Mouse (Mus musculus) limb, embryonic 14.5 days (tissue): Measurements from ENCODE around the gene Snapin. TPM values are rescaled to one million over a fixed set of nuclear protein-coding genes. Genes with fewer than 3 reads are reported as not detected.

Experiments used
- ATAC-seq: fragments of 200-750 bp; cut with Nextera tagmentation; 2 replicates; pipeline ENCODE4 v1.8.0; 2017; ENCODE audit warnings: low read depth, moderate number of reproducible peaks, moderate TSS enrichment; ENCODE audit not compliant: low FRiP score
- DNase-seq: peaks from one replicate; pipeline ENCODE4 v3.0.0-alpha.2; 2015; ENCODE audit warnings: low spot score
- H3K27ac ChIP-seq: fragments of 300-500 bp; sonication (generic); replicated peaks from 2 replicates; pipeline ENCODE4 v1.5.1; 2014; ENCODE audit warnings: low read depth, mild to moderate bottlenecking, low read length, moderate library complexity, mixed read lengths
- H3K27me3 ChIP-seq: fragments of 300-500 bp; sonication (generic); 2 replicates; pipeline ENCODE4 v1.6.1; 2014; ENCODE audit warnings: low read length, mixed read lengths; ENCODE audit not compliant: control insufficient read depth, insufficient read depth
- H3K36me3 ChIP-seq: fragments of 300-500 bp; sonication (generic); 2 replicates; pipeline ENCODE4 v1.6.1; 2014; ENCODE audit warnings: mild to moderate bottlenecking, low read length, moderate library complexity, mixed read lengths; ENCODE audit not compliant: control insufficient read depth, insufficient read depth
- H3K4me1 ChIP-seq: fragments of 300-500 bp; sonication (generic); 2 replicates; pipeline ENCODE4 v1.6.1; 2014; ENCODE audit warnings: antibody characterized with exemption, low read length, mixed read lengths; ENCODE audit not compliant: control insufficient read depth, insufficient read depth
- H3K4me2 ChIP-seq: fragments of 300-500 bp; sonication (generic); replicated peaks from 2 replicates; pipeline ENCODE4 v1.6.1; 2014; ENCODE audit warnings: low read depth, mild to moderate bottlenecking, low read length, moderate library complexity; ENCODE audit not compliant: severe bottlenecking
- H3K4me3 ChIP-seq: fragments of 300-500 bp; sonication (generic); replicated peaks from 2 replicates; pipeline ENCODE4 v1.5.1; 2014; ENCODE audit warnings: low read length
- H3K9ac ChIP-seq: fragments of 300-500 bp; sonication (generic); 2 replicates; pipeline ENCODE4 v1.6.1; 2014; ENCODE audit warnings: mild to moderate bottlenecking, low read depth, low read length, moderate library complexity; ENCODE audit not compliant: severe bottlenecking
- H3K9me3 ChIP-seq: fragments of 300-500 bp; sonication (generic); 2 replicates; pipeline ENCODE4 v1.6.1; 2016; ENCODE audit warnings: low read length; ENCODE audit not compliant: control insufficient read depth
- POLR2A ChIP-seq: fragments of 200-500 bp; IDR thresholded peaks from 2 replicates; pipeline ENCODE4 v1.8.0; 2012; ENCODE audit warnings: inconsistent platforms, mild to moderate bottlenecking, moderate library complexity, borderline replicate concordance; ENCODE audit not compliant: insufficient read depth, insufficient read length; ENCODE audit errors: extremely low read depth
- WGBS: fragments of 180-500 bp; shearing (Covaris S2); extraction: QIAGEN DNeasy Blood & Tissue Kit; methylation state at CpG from one replicate; pipeline ENCODE4 v1.1.7; 2014; 5-methylcytosine and 5-hydroxymethylcytosine counted together
- polyA plus RNA-seq, 2 experiments: library from polyadenylated mRNA; depleted of rRNA in 1 of 2; stranded (reverse) in 1 of 2; unstranded in 1 of 2; fragments of >200 nt; fragmentation: Nextera tagmentation in 1 of 2; extraction: Ambion mirVana in 1 of 2; gene quantifications; 2 replicates each; pipeline versions ENCODE4 v1.2.1 to v1.2.3; 2012 to 2014

Snapin gene
- polyA plus RNA-seq (2012; rRNA removed) (54.8 and 57.8 TPM in 2 replicates), polyA plus RNA-seq (2014; fragmentation: Nextera tagmentation; extraction: Ambion mirVana) (87.6 and 91.3 TPM in 2 replicates)

DNA sequence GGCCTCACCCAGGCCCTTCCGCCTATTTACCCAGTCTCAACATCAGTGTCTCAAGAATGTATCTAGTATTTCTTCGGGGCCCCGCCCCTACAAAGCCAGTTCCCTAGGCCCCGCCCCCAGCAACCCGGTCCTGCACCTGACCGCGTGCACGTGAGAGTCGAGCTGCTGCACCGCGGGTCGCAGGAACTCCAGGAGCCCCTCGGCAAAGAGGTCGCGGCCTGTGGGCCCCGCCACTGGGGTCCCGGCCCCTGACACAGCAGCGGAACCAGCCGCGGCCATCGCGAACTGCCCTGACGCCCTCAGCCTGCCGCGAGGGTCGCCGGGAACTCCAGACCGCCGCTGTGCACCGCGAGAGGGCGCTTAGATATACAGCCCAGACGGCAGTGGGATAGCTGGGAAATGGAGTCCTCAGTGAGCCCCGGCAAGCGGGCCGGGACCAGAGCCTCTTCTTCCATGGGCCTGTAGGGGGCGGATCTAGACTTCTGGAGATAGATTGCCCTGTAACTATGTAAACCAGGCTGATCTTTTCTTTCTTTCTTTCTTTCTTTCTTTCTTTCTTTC, at the start of gene Snapin:
Snapin (minus strand) TSS at position 338 of the 561 bp plus-strand sequence.
- ATAC-seq (peak; percentile 97), DNase-seq (peak; percentile 97)
- peak; percentile 85; the same call in 1 of the 2 replicates for TF ChIP-seq POLR2A
- H3K27ac ChIP-seq: peak within 1 kb of the TSS; percentile 67; the same call in 1 of the 2 replicates
- no peaks in the 10 kb centered on the region for H3K9me3 ChIP-seq
- peak within 1 kb of the TSS; percentile 77 for H3K4me3 ChIP-seq
- WGBS: 5% methylated on average over 37 of the region's 37 CpGs
- peaks cover 37% of the 10 kb centered on the region for H3K36me3 ChIP-seq
- peaks cover 6% of the 10 kb centered on the region for H3K4me1 ChIP-seq
- peak within 1 kb of the TSS; percentile 74 for H3K9ac ChIP-seq
- H3K4me2 ChIP-seq: peak within 1 kb of the TSS; percentile 76
- H3K27me3 ChIP-seq: no peaks in the 10 kb centered on the region

DNA sequence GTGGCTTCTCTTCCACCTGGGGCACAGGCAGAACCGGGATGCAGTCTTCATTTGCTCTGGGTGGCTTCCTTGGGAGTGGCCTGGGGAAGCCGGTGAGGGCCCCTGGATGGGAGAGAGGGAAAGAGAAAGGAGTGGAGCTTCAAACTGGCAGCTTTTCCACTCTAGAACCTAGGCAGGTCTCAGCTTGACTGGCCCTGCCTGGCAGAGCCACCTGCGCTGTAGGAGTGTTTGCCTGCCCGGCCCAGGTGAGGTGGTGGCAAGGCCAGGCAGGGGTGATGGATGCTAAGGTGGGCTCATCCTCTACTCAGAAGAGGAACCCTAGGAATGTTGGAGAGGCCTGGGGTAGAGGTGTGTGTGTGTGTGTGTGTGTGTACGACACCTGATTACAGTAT, 47.1 kb upstream of the Snapin start:
- Histone ChIP-seq H3K9ac (peak overlapping the region; percentile 21; the same call in 1 of the 2 replicates), H3K9me3 (no peaks in the 10 kb centered on the region), H3K36me3 (no peaks in the 10 kb centered on the region), H3K27me3 (no peaks in the 10 kb centered on the region), H3K4me2 (peak overlapping the region; percentile 27), H3K27ac (no peak overlapping the region), H3K4me3 (peak overlapping the region; percentile 10), H3K4me1 (peaks cover 11% of the 10 kb centered on the region)
- DNase-seq (no peak), ATAC-seq (no peak)
- TF ChIP-seq POLR2A: no peak
- 72% methylated on average over 5 of the region's 5 CpGs for WGBS

DNA sequence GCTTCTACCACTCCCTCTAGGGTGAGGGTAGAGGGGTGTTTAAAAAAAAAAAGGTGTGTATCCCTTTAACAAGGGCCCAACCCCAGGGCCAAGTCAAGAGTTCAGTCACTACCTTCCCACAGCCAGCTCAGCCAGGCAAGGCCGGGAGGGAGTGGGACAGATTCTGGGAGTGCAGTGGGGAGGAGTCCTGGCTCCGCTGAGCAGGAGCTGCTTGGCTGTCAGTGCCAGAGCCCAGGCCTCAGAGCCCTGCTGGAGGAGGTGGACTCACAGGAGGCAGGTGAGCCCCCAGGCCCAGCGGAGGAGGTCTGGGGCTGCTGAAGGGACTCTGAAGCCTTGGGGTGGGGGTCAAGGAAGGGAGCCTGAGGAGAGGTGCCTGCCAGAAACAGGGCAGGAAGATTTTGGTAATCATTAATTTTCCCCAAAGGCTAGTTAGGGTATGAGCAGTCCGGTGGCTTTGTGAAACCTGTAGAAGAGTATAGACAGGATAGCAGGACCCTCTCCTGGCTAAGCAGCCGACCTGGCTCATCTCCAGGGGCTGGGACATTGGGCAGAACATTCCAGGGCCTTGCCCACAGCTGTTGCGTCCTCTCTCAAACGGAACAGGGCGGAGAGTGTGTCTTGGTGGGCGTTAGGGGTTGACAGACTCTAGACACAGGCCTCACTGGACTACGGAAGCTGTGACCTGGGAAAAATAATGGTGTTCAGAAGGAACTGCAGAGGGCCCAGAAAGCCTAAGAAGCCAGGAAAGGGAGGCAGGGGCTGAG, 46.5 kb upstream of the Snapin start, which contains the start of gene S100a16:
S100a16 (plus strand) TSS at position 114 of the 764 bp plus-strand sequence.
- peak within 1 kb of the TSS; percentile 21; the same call in 1 of the 2 replicates for H3K9ac ChIP-seq
- no peaks in the 10 kb centered on the region for H3K27me3 ChIP-seq
- H3K4me1 ChIP-seq: peaks cover 11% of the 10 kb centered on the region
- peak; percentile 61 for ATAC-seq
- H3K27ac ChIP-seq: 0 out of 2 replicates have a peak within 1 kb of the TSS, but pooled peaks have one; percentile 38
- 38% methylated on average over 10 of the region's 10 CpGs for WGBS
- no peaks in the 10 kb centered on the region for H3K36me3 ChIP-seq
- DNase-seq: peak; percentile 54
- no peaks in the 10 kb centered on the region for H3K9me3 ChIP-seq
- peak within 1 kb of the TSS; percentile 10 for H3K4me3 ChIP-seq
- TF ChIP-seq POLR2A: no peak
- peak within 1 kb of the TSS; percentile 27 for H3K4me2 ChIP-seq

DNA sequence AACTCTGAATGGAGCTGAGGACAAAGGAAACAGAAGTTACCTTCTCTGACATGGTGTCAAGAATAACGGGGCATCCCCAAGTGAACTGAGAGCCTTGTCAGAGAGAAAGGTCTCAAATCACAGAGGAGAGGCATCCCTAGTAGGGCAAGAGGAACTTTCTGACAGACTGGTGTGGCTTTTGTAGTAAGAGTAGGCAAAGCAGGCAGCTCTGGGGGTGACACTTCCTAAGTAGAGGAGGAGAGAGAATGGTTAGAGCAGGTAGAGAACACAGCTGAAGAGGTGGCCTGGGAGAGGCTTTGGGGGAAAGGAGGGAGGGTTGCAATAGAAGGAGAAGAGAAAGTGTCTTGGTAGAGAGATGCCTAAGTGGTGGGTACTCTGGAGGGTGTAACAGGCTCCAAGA, 44.6 kb upstream of the Snapin start:
- Histone ChIP-seq H3K9me3 (no peaks in the 10 kb centered on the region), H3K4me3 (no peak overlapping the region), H3K4me2 (no peak overlapping the region), H3K4me1 (peaks cover 11% of the 10 kb centered on the region), H3K27me3 (no peaks in the 10 kb centered on the region), H3K9ac (no peak overlapping the region), H3K27ac (no peak overlapping the region), H3K36me3 (no peaks in the 10 kb centered on the region)
- DNase-seq (no peak), ATAC-seq (no peak)
- 83% methylated on average over 1 of the region's 1 CpGs for WGBS
- TF ChIP-seq POLR2A: no peak

DNA sequence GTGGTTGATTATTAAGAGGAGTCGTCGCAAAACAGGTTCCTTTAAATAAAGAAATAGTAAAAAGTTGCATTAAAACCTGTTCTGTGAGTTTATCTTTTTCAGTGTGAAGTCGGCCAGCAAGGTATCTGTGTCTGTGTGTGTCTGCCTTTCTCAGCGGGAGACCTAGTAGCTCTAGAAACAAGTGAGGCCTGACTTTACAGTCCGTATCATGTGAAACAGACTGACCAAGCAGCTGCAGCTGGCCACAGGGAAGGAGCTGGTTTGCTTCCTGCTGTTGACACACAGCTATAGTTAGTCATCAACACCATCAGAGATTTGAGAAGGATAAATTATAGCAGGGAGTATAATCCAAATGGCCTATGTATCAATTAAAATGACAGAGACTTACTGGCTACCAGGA, 40.9 kb upstream of the Snapin start:
- Histone ChIP-seq H3K27me3 (no peaks in the 10 kb centered on the region), H3K27ac (no peak overlapping the region), H3K36me3 (no peaks in the 10 kb centered on the region), H3K4me1 (no peaks in the 10 kb centered on the region), H3K9ac (no peak overlapping the region), H3K4me2 (no peak overlapping the region), H3K9me3 (no peaks in the 10 kb centered on the region), H3K4me3 (no peak overlapping the region)
- ATAC-seq (no peak), DNase-seq (no peak)
- WGBS: 66% methylated on average over 5 of the region's 5 CpGs
- no peak for TF ChIP-seq POLR2A
